Mouse (Mus musculus): ENCODE measurements around the gene Adamts16.

Gene Adamts16

DNA sequence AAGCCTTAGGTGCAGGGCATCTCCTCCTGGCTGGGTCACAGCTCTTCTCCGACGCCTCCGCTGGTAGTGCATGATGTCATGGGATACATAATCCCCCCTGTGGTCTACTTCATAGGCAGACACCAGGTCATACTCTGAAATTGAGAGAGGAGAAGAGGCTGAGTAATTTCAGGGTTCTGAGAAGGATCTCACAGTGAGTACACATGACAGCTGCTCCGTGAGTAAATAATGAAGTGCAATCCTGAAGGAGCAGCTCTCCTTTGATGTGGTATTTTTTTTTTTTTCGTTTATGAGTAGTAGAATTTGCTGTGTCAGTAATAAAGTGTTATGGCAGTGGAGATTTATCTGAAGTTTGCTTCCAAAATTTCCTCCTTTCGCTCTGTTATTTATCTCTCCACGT, 5.4 kb downstream of the Adamts16 start:
- in situ Hi-C loops (cut with MseI, MboI), result loop anchor here (5.0 kb wide), 1 partner anchor 194 kb away; no protein-coding TSS in a partner anchor

DNA sequence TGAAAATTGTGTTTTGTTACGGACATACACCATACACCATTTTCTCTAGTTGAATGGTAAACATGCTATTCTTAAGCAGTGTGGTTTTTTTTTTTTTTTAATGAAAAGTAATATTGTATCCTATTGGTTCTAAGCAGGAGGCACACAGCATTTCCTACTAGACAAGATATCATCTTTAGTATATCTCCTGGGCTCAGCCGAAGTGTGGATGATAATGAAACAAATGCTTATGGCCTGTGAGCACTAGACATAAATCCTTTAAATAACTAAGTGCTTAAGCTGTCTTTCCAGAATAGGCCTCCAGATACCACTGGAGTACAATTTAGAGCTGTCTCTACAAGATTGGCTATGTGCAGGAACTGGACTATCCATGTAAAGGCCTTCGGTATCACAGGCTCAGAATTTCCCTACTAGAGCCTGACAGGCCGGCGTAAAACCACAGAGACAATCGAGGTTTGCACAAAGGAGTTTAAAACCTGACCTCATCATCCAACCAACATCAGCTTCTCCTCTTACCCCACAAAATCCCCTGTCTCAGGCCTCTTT, 8.9 kb downstream of the Adamts16 start:
- in situ Hi-C loops (cut with MseI, MboI), result no loop called here

GRCm38 (mm10) chr13:70831041-70831440, 10.6 kb downstream of the Adamts16 start:
- in situ Hi-C loops (cut with MseI, MboI), result no loop called here

DNA sequence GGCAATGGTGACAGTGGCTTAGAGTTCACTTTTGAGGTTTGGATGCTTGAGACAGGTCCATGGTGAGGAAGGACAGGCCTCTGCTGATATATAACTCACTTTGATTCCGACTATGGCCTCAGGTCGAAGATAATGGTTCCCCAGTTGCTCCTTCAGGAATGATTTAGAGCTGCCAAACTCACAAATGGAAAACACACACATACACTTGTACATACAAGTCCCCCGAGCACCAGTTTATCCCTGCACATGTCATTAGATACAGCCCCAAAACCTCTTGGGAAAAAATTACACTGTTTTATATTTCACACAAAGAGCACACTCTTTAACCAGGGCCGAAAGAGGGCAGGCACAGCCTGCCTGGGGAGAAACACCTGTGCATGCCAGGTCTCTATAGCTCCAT, 14.1 kb downstream of the Adamts16 start:
- in situ Hi-C loops (cut with MseI, MboI), result no loop called here

DNA sequence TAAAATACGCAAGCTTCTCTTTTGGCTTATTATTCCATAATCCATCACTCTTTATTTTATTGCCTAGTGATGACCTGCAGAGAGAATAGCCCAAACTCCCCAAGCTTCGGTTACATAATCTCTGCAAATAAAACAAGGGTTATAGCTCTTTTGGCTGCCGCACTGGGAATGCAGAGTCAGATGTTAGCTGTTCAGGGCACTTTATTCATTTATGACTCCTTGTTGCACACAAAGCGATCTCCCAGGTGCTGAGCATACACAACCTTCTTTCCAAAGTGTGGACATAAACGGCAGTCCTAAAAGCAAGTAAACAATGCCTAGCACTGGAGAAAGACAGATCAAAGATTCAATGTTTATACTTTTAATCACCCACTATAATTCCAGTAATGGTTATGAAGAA, 16.3 kb downstream of the Adamts16 start:
- in situ Hi-C loops (cut with MseI, MboI), result no loop called here

DNA sequence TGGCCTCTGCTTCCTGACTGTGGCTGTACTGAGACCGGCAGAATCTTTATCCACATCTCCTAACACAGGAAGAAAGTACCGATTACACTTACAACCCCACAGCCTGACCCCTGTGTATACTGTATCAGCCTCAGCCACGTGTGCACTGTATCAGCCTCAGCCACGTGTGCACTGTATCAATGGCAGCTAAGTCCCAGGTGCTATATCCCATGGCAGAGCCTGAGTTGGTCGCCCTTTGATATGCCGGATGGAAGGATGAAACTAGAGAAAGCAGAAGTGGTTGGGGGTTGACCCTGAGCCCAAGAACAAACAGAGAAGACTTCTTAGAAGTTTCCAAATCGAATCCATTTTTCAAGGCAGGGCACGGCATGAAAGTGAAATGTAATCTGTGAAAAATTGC, 17.9 kb downstream of the Adamts16 start:
- in situ Hi-C loops (cut with MseI, MboI), result no loop called here

DNA sequence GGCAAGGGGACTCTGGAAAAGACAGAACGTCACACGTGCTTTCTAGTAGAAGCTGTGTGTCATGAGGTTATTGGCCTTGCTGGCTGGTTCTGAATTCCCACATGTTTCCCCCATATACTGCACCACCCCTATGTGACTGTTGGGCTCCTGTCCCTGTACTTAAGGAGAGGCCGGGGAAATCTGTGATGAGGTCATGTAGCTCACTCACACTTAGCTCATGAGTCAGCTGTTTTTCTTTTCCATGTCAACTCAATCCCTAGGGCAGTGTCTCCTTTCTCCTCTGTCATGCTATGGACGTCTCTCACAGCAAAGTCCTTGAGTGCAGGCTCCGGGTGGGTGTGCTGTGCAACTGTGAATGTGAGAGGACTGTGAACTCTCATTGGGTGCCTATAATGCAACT, 22.6 kb downstream of the Adamts16 start:
- in situ Hi-C loops (cut with MseI, MboI), result no loop called here

GRCm38 (mm10) chr13:70814423-70814822, 27.2 kb downstream of the Adamts16 start:
- in situ Hi-C loops (cut with MseI, MboI), result no loop called here

DNA sequence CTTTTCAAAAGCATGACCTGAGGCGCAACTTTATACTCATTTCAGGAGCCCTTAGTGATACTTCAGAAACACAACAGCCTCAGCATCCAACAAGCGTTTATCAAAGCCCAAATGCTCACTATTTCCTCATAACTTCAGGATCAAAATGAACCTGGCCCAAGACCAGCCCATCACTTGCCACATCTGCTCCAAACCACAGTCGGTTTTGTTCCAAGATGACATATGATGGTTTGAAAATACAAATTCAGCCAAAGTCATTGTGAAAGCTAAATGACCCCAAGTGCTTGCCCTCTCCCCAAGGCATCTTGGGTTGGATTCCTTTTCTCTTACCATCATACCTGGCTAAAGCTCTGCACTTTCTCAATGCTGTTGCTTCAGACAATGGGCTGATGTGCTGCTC, 36.1 kb downstream of the Adamts16 start:
- in situ Hi-C loops (cut with MseI, MboI), result no loop called here

GRCm38 (mm10) chr13:70802849-70803248, 38.8 kb downstream of the Adamts16 start:
- in situ Hi-C loops (cut with MseI, MboI), result no loop called here

DNA sequence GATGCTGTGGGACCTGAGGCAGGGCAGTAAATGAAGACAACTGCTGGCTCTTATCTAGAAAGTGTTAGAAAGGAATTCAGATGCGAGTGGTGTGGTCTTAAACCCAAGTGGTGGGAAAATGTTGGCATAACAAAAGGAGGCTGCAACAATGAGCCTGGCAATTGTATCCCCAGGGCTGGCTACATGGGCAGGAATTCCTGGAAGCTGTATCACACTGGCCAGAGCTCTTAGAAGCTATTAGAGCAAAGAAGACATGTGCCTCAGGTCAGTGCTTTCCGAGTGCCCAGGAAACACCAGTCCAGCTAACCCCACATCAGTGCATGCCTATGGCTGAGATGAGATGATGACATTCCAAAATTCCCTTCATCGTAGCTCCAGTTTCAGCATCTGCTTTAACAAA, 42.3 kb downstream of the Adamts16 start:
- in situ Hi-C loops (cut with MseI, MboI), result no loop called here

GRCm38 (mm10) chr13:70798396-70798795, 43.2 kb downstream of the Adamts16 start:
- in situ Hi-C loops (cut with MseI, MboI), result no loop called here

- in situ Hi-C loops (cut with MseI, MboI), result no loop called here
Observed at GRCm38 (mm10) chr13:70794074-70794572, 47.5 kb downstream of the Adamts16 start.

- in situ Hi-C loops (cut with MseI, MboI), result no loop called here
Observed at GRCm38 (mm10) chr13:70793660-70794059, 48.0 kb downstream of the Adamts16 start.

DNA sequence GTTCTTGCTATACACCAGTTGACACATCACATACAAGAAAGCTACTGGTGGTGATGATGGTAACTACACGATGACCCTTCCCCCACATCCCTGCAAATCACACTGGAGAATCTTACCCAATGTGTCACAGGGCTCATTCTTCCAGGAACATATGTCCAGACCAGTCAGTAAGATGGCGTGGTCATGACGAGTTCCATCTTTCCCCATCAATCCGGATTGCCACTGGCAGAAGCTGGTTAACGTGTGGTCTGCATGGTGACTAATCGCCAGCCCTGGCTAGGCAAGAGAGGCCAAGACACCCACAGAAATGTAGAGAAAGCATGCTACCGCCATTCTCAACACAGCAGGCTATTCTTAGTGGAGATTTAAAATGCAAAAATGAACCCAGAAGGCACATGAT, 48.7 kb downstream of the Adamts16 start:
- in situ Hi-C loops (cut with MseI, MboI), result no loop called here

- in situ Hi-C loops (cut with MseI, MboI), result no loop called here
Observed at GRCm38 (mm10) chr13:70789806-70790205, 51.8 kb downstream of the Adamts16 start.

DNA sequence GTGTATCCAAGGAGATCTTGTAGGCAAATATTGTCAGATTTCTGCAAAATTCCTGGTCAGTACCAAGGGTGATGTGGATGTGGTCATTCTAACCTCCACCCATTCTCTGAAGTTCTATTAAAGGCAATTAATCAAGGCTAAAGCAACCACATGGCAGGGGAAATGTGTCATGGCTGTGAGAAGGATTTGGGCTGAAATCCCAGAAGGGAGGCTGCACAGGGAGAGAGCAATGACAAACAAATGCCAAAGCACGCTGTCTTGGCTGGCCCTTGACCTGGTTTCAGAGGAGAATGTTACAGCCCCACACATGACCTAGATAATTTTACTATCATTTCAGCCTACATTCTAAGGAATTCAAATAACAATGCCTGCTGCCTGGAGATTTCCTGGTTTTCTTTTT, 52.6 kb downstream of the Adamts16 start:
- in situ Hi-C loops (cut with MseI, MboI), result no loop called here

- in situ Hi-C loops (cut with MseI, MboI), result no loop called here
Observed at GRCm38 (mm10) chr13:70785078-70785477, 56.5 kb downstream of the Adamts16 start.

DNA sequence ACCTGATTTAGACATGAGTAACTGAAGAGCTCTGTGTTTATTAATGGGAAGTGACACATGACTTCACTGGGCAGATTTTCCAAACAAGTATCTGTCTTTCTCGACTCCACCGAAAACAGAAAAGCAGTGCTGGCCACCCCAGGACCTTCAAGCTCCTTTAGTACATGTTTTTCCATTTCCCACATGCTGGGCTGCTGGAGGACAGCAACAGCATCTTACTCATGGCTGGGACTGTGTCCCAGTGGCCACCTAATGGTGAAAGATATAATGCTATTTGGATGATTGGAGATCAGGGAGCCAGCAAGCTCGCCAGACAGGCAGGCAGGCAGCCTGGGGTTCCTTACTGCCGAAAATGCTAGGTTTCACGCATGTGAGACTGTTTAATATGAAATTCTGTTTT, 57.5 kb downstream of the Adamts16 start:
- in situ Hi-C loops (cut with MseI, MboI), result no loop called here

- in situ Hi-C loops (cut with MseI, MboI), result loop anchor here in 1 of 2 experiments (10.0 kb wide), 1 partner anchor 135 kb away; no protein-coding TSS in a partner anchor
Observed at GRCm38 (mm10) chr13:70779781-70780180, 61.8 kb downstream of the Adamts16 start.

DNA sequence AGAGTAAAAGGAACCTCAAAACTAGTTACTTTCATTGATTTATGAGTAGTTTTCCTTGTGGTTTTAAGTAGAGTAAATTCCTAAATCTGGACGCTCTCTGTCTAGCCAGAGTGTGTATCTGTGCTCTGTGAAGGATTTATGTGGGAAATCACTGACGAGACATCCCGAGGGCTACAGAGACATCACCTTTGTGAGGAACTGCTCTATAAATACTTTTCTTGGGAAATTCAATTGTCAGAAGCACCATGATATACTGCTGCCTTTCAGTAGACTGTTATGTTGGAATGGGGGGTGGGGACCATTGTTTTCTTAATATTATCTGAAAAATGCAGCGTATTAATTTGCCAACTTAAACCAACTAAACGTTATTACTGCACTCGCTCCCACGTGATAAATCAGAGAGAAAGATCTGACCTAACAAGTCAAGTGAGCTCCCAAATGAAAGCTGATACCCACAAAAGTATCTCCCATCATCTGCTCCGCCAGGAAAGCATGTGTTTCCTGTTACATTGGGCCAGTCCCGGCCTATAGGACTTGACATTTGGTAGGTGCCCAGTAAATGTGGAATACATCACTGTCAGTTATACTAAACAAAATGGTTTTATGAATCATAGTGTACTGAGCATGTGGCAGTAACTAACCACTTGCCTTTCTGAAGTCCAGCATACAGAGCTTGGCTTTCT, 62.6 kb downstream of the Adamts16 start:
- in situ Hi-C loops (cut with MseI, MboI), result loop anchor here in 1 of 2 experiments (10.0 kb wide), 1 partner anchor 134 kb away; no protein-coding TSS in a partner anchor

DNA sequence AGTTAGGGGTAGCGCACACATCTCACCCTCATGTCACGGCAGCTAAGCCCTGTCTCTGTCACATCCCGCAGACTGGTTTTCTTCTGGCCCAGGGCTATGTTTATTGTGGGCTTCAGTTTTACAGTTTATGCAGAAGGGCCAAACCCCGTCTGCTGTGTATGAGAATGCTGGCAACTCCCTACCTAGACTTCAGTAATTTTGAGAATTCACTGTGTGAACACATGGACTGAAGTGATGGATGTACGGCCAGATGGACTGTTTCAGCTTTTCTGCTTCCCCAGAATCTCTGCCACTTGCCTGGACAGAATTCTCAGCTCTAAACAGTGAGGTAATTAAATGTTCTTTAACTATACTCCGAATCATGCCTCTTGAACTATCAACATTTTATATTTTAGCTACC, 70.5 kb downstream of the Adamts16 start:
- in situ Hi-C loops (cut with MseI, MboI), result loop anchor here in 1 of 2 experiments (10.0 kb wide), 1 partner anchor 126 kb away; no protein-coding TSS in a partner anchor

DNA sequence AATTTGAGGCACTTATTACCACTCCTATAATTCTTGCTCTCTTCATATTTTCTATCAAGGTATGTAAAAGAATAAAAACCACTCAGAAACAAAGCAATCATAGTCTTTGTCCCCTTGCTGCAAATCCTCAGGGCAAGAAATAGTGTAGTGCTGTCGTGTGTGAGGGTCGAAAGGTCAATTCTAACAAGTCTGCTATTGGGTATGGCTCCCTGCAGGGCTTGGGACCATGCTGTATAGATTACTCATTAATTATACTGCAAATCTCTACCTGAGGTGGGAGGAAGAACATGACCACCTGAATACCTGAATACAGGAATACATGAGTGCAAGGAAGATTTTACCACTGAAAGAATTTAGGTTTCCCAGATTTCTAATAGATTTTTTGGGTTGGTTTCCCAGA, 72.5 kb downstream of the Adamts16 start:
- in situ Hi-C loops (cut with MseI, MboI), result loop anchor here in 1 of 2 experiments (5.0 kb wide), 1 partner anchor 127 kb away; no protein-coding TSS in a partner anchor

Measured in mouse trophoblast stem cell (cell line).